Mouse (Mus musculus): ENCODE results near the gene Strn4.

Strn4 gene

DNA sequence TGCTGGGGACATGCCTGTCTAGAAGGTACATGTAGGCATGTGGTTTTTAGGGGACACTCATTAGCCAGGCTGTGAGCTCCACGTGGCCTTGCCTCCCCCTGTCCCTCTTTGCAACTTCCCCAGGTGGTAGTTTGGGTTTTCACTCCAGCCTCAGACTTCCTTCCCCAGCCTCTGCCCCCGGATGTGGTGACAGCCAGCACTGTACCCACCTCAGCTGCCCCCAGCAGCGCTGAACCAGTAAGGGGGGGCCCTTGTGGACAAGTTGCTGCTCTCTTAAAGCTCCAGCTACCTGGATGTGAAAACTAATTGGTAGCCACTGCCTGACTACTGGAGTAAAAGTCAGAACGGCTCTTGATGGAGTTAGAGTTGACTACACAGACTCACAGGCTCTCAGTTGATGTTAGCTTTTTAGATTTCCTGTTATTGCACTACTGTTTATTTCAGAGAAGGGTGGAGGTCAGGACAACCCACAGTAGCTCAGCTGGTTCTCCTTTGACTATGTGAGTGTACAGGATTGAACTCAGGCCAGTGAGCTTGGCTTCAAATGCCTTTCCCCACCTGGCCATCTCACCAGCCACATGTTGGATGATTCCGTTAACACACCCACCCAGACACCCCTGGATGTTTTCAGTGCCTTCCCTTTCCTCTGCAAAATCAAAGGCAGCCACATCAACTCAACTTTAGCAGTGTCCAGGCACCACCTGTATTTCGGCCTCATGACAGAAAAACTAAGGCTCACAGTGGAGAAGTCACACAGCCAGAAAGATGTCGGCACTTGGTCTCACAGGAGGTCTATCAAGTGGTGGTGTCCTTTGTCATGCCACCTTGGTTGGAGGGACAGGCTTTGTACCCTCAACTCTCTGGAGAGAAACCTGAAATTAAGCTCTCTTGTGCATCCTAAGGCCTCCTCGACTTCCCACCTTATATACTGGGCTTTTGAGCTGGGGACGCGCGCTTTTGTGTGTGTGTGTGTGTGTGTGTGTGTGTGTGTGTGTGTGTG is 26.2 kb downstream of the Strn4 start:
- DNase-seq (ENCODE audit: low read depth, low spot score), result no peak

GRCm38 (mm10) chr7:16842645-16843063 is 27.0 kb downstream of the Strn4 start, which contains the start of gene Prkd2:
Gene Prkd2 (plus strand): TSS chr7:16842902.
- DNase-seq (ENCODE audit: low read depth, low spot score), result peak; percentile 78

DNA sequence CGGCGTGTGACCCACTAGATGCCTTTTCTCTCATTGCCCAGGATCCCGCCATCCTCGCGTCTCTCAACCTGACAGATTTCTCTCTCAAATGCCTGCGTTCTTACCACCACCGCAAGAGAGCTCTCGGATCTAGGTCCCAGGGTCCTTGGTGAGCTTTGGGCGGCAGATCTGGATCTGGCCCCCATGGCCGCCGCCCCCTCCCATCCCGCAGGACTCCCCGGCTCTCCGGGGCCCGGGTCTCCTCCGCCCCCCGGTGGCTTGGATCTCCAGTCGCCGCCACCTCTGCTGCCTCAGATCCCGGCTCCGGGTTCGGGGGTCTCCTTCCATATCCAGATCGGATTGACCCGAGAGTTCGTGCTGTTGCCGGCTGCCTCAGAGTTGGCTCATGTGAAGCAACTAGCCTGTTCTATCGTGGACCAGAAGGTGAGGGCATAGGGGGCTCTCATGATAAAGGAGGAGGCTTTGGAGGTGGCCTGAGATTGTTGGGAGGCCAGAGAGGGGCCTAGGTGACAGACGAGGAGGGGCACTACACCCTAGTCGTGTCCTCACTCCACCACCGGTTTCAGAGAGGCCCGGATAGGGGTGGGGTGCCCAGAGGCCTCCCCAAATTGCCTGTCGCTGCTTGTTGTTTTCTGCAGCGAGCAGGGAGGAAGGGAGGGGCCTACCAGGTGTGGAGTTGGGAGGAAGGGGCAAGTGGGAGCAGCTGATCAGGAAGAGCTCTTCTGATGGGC is 27.9 kb downstream of the Strn4 start:
- no peak for DNase-seq (ENCODE audit: low read depth, low spot score)

DNA sequence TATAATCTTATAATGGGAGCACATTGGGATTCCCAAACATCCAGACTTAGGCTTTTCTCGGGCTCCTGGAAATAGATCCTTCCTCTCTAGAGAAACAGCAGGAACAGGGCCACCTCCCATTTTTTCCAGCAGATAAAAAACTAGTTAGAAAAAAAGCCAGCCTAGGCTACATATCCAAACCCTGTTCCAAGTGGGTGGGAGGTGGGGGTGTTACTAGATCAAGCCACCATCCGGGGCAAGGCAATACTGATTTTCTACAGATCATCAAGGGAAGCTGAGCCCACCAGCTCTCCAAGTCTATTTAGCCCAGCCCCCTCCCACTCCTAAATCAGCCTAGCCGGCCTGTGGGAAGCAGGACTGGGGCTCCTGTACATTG is 29.0 kb downstream of the Strn4 start:
- no peak for DNase-seq (ENCODE audit: low read depth, low spot score)

- no peak for DNase-seq (ENCODE audit: low read depth, low spot score)
Observed at GRCm38 (mm10) chr7:16845072-16845819, 29.6 kb downstream of the Strn4 start.

DNA sequence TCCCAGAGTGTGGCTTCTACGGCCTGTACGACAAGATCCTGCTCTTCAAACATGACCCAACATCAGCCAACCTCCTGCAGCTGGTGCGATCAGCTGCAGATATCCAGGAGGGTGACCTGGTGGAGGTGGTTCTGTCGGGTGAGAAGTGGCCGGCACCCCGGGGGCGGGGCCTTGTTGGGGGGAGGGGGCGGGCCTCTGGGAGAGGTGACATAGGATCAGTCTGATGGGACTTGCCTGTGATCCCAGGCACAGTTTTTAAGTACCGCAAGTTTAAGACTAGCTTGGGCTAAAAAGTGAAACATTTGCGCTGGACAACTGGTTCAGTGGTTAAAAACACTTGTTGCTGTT is 30.1 kb downstream of the Strn4 start:
- no peak for DNase-seq (ENCODE audit: low read depth, low spot score)

DNA sequence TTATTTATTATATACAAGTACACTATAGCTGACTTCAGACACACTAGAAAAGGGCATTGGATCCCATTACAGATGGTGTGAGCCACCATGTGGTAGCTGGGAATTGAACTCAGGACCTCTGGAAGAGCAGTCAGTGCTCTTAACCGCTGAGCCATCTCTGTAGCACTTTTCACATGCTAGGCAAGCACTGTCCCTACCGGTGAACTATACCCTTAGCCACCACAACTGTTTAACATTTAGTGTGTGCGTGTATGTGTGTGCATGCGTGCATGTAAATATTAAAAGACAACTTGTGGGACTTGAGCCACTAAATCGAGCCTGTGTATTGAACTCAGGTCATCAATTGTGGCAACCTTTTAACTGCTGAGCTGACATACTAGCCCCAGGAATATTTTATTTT is 31.1 kb downstream of the Strn4 start:
- DNase-seq (ENCODE audit: low read depth, low spot score), result no peak

DNA sequence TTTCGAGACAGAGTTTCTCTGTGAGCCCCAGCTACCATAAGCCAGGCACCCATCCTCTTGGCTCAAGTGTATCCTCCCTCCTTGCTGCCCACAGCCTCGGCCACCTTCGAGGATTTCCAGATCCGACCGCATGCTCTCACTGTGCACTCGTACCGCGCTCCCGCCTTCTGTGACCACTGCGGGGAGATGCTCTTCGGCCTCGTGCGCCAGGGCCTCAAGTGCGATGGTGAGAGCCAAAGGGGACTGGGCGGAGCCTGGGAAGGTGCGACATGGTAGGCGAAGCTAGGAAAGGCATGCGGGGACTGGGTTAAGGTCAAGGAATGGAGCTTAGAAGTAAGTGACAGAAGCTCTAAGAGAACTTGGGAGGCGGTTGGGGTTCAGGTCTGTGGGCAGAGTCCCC is 31.8 kb downstream of the Strn4 start:
- no peak for DNase-seq (ENCODE audit: low read depth, low spot score)

- DNase-seq (ENCODE audit: low read depth, low spot score), result no peak
Observed at GRCm38 (mm10) chr7:16848579-16848978, 32.9 kb downstream of the Strn4 start.

GRCm38 (mm10) chr7:16851636-16852035 is 35.9 kb downstream of the Strn4 start:
- DNase-seq (ENCODE audit: low read depth, low spot score), result no peak

DNA sequence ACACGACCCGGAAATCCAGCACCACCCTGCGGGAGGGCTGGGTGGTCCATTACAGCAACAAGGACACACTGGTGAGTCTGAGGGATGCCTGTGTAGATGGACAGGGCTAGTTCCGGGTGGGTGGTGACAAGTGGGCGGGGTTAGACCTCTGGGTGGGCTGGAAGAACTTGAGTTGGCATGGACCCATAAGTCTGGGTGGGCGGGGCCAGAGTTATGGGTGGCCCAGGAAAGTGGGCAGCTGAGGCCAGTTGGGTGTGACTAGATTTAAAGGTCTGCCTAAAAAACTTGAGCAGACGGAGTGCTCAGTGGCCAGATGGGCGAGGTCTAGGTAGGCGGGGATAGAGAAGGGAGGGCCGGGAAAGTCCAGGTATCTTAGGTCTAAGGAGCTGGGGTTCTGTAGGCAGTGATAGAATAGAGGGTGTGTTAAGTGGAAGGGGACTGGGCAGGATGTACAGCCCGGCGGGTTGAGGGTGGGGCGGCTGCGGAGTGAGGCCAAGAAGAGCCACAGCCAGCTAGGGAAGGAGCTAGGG is 37.7 kb downstream of the Strn4 start:
- no peak for DNase-seq (ENCODE audit: low read depth, low spot score)

GRCm38 (mm10) chr7:16858336-16858735 is 42.6 kb downstream of the Strn4 start:
- no peak for DNase-seq (ENCODE audit: low read depth, low spot score)

DNA sequence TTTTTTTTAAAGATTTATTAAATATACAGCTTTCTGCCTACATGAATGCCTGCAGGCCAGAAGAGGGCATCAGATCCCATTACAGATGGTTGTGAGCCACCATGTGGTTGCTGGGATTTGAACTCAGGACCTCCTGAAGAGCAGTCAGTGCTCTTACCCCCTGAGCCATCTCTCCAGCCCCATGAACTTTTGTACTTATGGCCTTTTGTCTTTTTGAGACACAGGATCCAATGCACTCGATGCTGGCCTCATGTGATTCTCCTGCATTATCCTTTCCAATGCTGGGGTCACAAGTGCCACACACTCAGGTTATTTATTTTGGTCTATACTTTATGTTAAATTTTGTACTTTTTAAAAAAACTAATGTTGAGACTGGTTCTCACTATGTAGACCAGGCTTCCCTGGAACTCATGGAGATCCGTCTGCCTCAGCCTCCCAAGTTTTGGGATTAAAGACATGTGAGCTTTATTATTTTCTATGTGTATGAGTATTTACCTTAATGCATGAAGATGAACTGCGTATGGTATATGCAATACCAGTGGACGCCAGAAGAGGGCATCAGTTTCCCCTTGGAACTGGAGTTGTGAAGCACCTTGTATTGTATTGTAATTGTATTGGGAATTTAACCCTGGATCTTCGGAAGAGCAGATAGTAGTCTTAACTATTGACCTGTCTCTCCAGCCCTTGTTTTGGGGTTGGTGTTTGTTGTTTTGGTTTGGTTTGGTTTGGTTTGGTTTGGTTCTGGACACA is 44.4 kb downstream of the Strn4 start:
- no peak for DNase-seq (ENCODE audit: low read depth, low spot score)

DNA sequence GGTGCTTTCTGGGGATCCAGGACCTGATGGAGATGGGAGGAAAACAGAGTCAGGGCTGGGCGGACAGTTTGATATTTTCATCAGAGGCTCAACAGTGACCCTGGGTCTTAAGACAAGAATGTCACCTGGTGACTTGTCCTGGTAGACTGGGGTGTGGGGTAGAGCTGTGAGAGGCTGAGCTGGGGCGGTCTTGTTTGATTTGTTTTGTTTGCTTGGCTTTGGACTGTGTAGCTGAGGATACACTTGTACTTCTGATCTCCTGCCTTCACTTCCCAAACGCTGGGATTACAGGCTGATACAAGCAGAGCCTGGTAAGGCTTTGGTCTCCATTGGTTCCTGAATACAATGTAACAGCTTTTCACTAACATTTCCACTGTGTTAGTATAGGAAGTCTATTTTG is 51.8 kb downstream of the Strn4 start:
- no peak for DNase-seq (ENCODE audit: low read depth, low spot score)

DNA sequence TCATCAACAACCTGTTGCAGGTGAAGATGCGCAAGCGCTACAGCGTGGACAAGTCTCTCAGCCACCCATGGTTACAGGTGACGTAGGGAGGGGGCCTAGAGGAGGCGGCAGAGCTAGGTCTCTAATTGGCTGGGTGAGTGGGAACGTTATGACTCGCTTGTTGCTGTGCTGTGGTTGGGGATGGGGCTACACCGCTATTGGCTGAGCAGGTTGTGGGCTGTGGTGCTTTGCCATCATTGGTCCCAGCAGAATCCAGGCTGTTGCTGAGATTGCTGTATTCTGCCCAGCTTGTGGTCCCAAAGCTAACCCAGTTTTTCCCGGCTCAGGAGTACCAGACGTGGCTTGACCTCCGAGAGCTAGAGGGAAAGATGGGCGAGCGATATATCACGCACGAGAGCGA is 53.8 kb downstream of the Strn4 start:
- no peak for DNase-seq (ENCODE audit: low read depth, low spot score)

- no peak for DNase-seq (ENCODE audit: low read depth, low spot score)
Observed at GRCm38 (mm10) chr7:16871600-16871999, 55.9 kb downstream of the Strn4 start.

DNA sequence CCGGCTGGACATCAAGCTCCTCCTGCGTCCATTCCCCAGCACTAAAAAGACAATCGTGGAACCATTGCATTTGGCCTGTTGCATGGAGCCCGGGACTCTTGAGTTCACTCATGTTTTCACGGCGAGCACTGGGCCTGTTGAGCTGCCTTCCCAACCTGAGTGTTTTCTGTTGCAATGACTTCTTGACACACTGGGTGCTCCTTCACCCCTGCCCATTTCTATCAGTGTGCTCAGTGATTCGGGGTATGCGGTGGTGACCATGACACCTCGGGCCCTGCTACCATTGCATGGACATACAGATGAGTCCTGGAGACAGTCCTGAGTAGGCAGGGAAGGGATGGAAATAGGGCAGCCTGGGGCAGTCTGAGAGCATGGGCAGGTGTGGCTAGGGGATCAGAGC is 56.8 kb downstream of the Strn4 start:
- no peak for DNase-seq (ENCODE audit: low read depth, low spot score)

DNA sequence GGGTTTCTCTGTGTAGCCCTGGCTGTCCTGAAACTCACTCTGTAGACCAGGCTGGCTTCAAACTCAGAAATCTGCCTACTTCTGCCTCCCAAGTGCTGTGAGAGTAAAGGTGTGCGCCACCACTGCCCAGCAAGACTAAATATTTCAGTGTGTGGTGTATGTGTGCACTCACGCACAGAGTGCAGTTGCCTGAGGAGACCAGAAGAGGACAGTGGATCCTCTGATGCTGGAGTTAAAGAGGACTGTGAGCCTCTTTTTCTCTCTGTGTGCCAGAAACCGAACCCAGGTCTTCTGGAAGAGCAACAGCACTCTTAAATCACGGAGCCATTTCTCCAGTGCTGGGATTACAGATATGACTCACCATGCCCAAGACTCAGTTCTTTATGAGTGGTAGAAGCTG is 57.7 kb downstream of the Strn4 start:
- no peak for DNase-seq (ENCODE audit: low read depth, low spot score)

DNA sequence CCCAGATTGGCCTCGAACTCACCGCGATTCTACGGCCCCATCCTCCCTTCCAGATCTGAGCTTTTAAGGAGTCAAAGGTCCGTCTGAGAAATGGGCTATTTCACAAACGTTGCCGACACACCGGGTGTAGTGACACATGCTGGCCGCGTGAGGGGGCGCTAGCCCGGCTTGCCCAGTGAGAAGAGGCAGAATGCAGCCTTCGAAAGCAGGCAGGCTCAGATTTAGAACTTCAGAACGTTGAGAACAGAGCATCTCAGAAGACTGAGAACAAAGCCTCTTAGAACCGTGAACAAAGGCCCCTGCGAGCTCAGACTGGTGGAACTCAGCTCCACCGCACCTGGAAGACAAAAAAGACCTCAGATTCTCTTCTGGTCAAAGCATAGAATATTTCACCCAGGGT is 58.5 kb downstream of the Strn4 start:
- DNase-seq (ENCODE audit: low read depth, low spot score), result peak; percentile 69

DNA sequence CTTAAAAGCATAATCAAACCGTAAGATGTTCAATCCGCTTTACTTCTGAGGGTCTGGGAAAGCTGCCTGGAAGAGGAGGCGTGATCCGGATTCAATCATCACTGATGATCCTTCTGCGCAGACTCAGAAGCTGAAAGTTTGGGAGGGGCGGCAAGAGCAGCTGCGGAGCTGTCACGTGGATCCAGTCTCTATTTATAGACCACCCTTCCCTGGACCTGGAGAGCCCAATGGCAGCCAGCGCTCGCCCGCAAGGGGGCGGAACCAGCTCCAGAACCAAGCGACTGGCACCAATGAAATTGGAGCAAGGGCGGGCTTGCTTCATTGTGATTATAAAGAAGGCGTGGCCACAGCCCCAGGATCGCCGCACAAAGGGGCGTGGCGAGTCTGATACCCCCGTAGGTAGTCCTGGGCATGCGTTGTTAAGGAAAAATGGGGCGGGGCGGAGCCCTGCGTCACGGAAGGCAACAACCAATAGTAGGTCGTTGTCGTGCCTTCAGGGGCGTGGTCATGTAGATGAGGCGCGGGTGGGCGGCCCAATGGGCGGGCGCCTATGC is 59.1 kb downstream of the Strn4 start:
- peak; percentile 100 for DNase-seq (ENCODE audit: low read depth, low spot score)

DNA sequence AGATGAGACGGTGACA is 59.4 kb downstream of the Strn4 start, which contains the start of gene Dact3:
Dact3 (plus strand) TSS at position 8 of the 16 bp plus-strand sequence.
- DNase-seq (ENCODE audit: low read depth, low spot score), result no peak

DNA sequence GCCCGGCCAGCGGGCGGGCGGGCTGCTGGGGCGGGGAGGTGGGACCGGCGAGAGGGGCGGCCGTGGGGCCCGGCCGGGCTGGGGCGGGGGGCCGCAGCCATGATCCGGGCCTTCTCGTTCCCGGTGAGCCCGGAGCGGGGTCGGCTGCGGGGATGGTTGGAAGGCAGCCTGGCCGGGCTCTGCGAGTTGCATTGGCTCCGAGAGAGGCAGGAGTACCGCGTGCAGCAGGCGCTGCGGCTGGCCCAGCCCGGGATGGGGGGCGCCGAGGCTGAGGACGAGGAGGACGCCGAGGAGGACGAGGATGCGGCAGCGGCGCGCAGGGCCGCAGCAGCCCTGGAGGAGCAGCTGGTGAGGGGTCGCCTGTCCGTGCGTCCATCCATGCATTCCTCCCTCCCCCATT is 59.6 kb downstream of the Strn4 start:
- no peak for DNase-seq (ENCODE audit: low read depth, low spot score)

Measured in embryo, embryonic 11.5 days (tissue).